Mouse (Mus musculus) embryonic facial prominence, embryonic 13.5 days (tissue): ENCODE measurements around the gene Tnfrsf23. TPM values are rescaled to one million over a fixed set of nuclear protein-coding genes. Genes with fewer than 3 reads are reported as not detected.
"Not testable (repeated sequence)": the region's sequence is repeated elsewhere in the genome, so short reads cannot be mapped to it uniquely, and the experiment has no call there.

Source experiments
- ATAC-seq: fragments of 200-750 bp; cut with Nextera tagmentation; 2 replicates; pipeline ENCODE4 v1.8.0; 2017; ENCODE audit warnings: low read depth; ENCODE audit not compliant: insufficient number of reproducible peaks, insufficient read depth, low FRiP score, low TSS enrichment
- H3K27ac ChIP-seq: fragments of 300-500 bp; sonication (generic); 2 replicates; pipeline ENCODE4 v1.5.1; 2015; ENCODE audit warnings: moderate library complexity, mild to moderate bottlenecking, inconsistent platforms
- H3K27me3 ChIP-seq: fragments of 300-500 bp; sonication (generic); 2 replicates; pipeline ENCODE4 v1.6.1; 2015; ENCODE audit warnings: mild to moderate bottlenecking, inconsistent platforms
- H3K36me3 ChIP-seq: fragments of 300-500 bp; sonication (generic); 2 replicates; pipeline ENCODE4 v1.6.1; 2015; ENCODE audit warnings: mild to moderate bottlenecking, inconsistent platforms
- H3K4me1 ChIP-seq: fragments of 300-500 bp; sonication (generic); 2 replicates; pipeline ENCODE4 v1.6.1; 2015; ENCODE audit warnings: inconsistent platforms
- H3K4me2 ChIP-seq: fragments of 300-500 bp; sonication (generic); 2 replicates; pipeline ENCODE4 v1.6.1; 2015; ENCODE audit warnings: moderate library complexity, mild to moderate bottlenecking, inconsistent platforms
- H3K4me3 ChIP-seq: fragments of 300-500 bp; sonication (generic); 2 replicates; pipeline ENCODE4 v1.5.1; 2015; ENCODE audit warnings: mild to moderate bottlenecking, inconsistent platforms
- H3K9ac ChIP-seq: fragments of 300-500 bp; sonication (generic); 2 replicates; pipeline ENCODE4 v1.6.1; 2015; ENCODE audit warnings: mild to moderate bottlenecking, inconsistent platforms
- H3K9me3 ChIP-seq: fragments of 300-500 bp; sonication (generic); 2 replicates; pipeline ENCODE4 v1.6.1; 2016; ENCODE audit warnings: inconsistent platforms
- WGBS: fragments of 180-500 bp; shearing (Covaris S2); methylation state at CpG from one replicate; pipeline ENCODE4 v1.1.7; 2015; ENCODE audit warnings: mixed read lengths; 5-methylcytosine and 5-hydroxymethylcytosine counted together
- polyA plus RNA-seq: library from polyadenylated mRNA; unstranded; fragments of >200 nt; fragmentation: Nextera tagmentation; extraction: Ambion mirVana; gene quantifications from 2 replicates; pipeline ENCODE4 v1.2.1, GENCODE M21; 2015

The Tnfrsf23 gene
- polyA plus RNA-seq, 1 experiment from 2014 or later, result 1.0 TPM

GRCm38 (mm10) chr7:143706697-143707438 lies 21.2 kb upstream of the Tnfrsf23 start:
- peaks cover 87% of the 10 kb centered on the region for H3K36me3 ChIP-seq
- 31% methylated on average over 7 of the region's 7 CpGs for WGBS
- 0 out of 2 replicates have a peak, but pooled peaks have one; percentile 17 for ATAC-seq

GRCm38 (mm10) chr7:143696140-143696539 lies 10.5 kb upstream of the Tnfrsf23 start:
- WGBS, result 59% methylated on average over 2 of the region's 2 CpGs
- ATAC-seq, result no peak

More at GRCm38 (mm10) chr7:143706697-143707438, 21.2 kb upstream of the Tnfrsf23 start:
- H3K27ac ChIP-seq, result no peak overlapping the region
- no peak overlapping the region for H3K9ac ChIP-seq
- H3K9me3 ChIP-seq, result no peaks in the 10 kb centered on the region
- no peaks in the 10 kb centered on the region for H3K27me3 ChIP-seq
- no peak overlapping the region for H3K4me2 ChIP-seq
- no peak overlapping the region for H3K4me3 ChIP-seq
- peaks cover 6% of the 10 kb centered on the region; the same call in 1 of the 2 replicates for H3K4me1 ChIP-seq

GRCm38 (mm10) chr7:143694550-143694949 lies 8.9 kb upstream of the Tnfrsf23 start:
- Histone ChIP-seq H3K9me3 (no peaks in the 10 kb centered on the region), H3K27ac (no peak overlapping the region), H3K4me1 (no peaks in the 10 kb centered on the region), H3K4me3 (no peak overlapping the region), H3K9ac (no peak overlapping the region), H3K36me3 (peaks cover 96% of the 10 kb centered on the region), H3K27me3 (no peaks in the 10 kb centered on the region), H3K4me2 (no peak overlapping the region)
- 92% methylated on average over 7 of the region's 7 CpGs for WGBS
- no peak for ATAC-seq

More at GRCm38 (mm10) chr7:143696140-143696539, 10.5 kb upstream of the Tnfrsf23 start:
- Histone ChIP-seq H3K36me3 (peaks cover 92% of the 10 kb centered on the region), H3K9me3 (no peaks in the 10 kb centered on the region), H3K4me1 (no peaks in the 10 kb centered on the region), H3K9ac (no peak overlapping the region), H3K27ac (no peak overlapping the region), H3K27me3 (no peaks in the 10 kb centered on the region), H3K4me2 (no peak overlapping the region), H3K4me3 (no peak overlapping the region)

- Histone ChIP-seq H3K4me2 (no peak overlapping the region), H3K4me3 (no peak overlapping the region), H3K4me1 (no peaks in the 10 kb centered on the region), H3K9ac (no peak overlapping the region), H3K27me3 (no peaks in the 10 kb centered on the region), H3K36me3 (peaks cover 98% of the 10 kb centered on the region), H3K27ac (no peak overlapping the region), H3K9me3 (no peaks in the 10 kb centered on the region)
- 86% methylated on average over 12 of the region's 12 CpGs for WGBS
- no peak for ATAC-seq
Observed at GRCm38 (mm10) chr7:143692746-143693510, 7.3 kb upstream of the Tnfrsf23 start.

GRCm38 (mm10) chr7:143691909-143692308 lies 6.2 kb upstream of the Tnfrsf23 start:
- no peak overlapping the region for H3K9ac ChIP-seq
- no peaks in the 10 kb centered on the region for H3K9me3 ChIP-seq
- no peak for ATAC-seq
- H3K27ac ChIP-seq, result no peak overlapping the region
- H3K36me3 ChIP-seq, result peaks cover 93% of the 10 kb centered on the region
- no peaks in the 10 kb centered on the region for H3K27me3 ChIP-seq
- no peaks in the 10 kb centered on the region for H3K4me1 ChIP-seq
- 91% methylated on average over 4 of the region's 4 CpGs for WGBS
- no peak overlapping the region for H3K4me3 ChIP-seq
- H3K4me2 ChIP-seq, result no peak overlapping the region

GRCm38 (mm10) chr7:143691181-143691580 lies 5.5 kb upstream of the Tnfrsf23 start:
- H3K4me1 ChIP-seq, result no peaks in the 10 kb centered on the region
- 88% methylated on average over 5 of the region's 5 CpGs for WGBS
- no peaks in the 10 kb centered on the region for H3K9me3 ChIP-seq
- H3K36me3 ChIP-seq, result peaks cover 85% of the 10 kb centered on the region
- H3K4me3 ChIP-seq, result no peak overlapping the region
- ATAC-seq, result no peak
- H3K27ac ChIP-seq, result no peak overlapping the region
- H3K27me3 ChIP-seq, result no peaks in the 10 kb centered on the region
- no peak overlapping the region for H3K9ac ChIP-seq
- H3K4me2 ChIP-seq, result no peak overlapping the region

GRCm38 (mm10) chr7:143689946-143690345 lies 4.3 kb upstream of the Tnfrsf23 start:
- H3K27ac ChIP-seq, result no peak overlapping the region
- H3K4me2 ChIP-seq, result no peak overlapping the region
- H3K27me3 ChIP-seq, result peaks cover 6% of the 10 kb centered on the region; the same call in 1 of the 2 replicates
- no peak overlapping the region for H3K9ac ChIP-seq
- 73% methylated on average over 4 of the region's 4 CpGs for WGBS
- peaks cover 5% of the 10 kb centered on the region; the same call in 1 of the 2 replicates for H3K4me1 ChIP-seq
- H3K4me3 ChIP-seq, result no peak overlapping the region
- peaks cover 73% of the 10 kb centered on the region for H3K36me3 ChIP-seq
- no peak for ATAC-seq
- no peaks in the 10 kb centered on the region for H3K9me3 ChIP-seq

- Histone ChIP-seq H3K27me3 (peaks cover 6% of the 10 kb centered on the region; the same call in 1 of the 2 replicates), H3K4me1 (peaks cover 5% of the 10 kb centered on the region; the same call in 1 of the 2 replicates), H3K4me3 (no peak overlapping the region), H3K9ac (no peak overlapping the region), H3K27ac (no peak overlapping the region), H3K36me3 (peaks cover 68% of the 10 kb centered on the region), H3K9me3 (no peaks in the 10 kb centered on the region), H3K4me2 (no peak overlapping the region)
- ATAC-seq, result no peak
- WGBS, result 82% methylated on average over 7 of the region's 7 CpGs
Observed at GRCm38 (mm10) chr7:143689481-143689880, 3.8 kb upstream of the Tnfrsf23 start.

- H3K9me3 ChIP-seq, ATAC-seq, H3K9ac ChIP-seq, H3K27me3 ChIP-seq, H3K4me1 ChIP-seq, H3K27ac ChIP-seq, H3K4me2 ChIP-seq, H3K4me3 ChIP-seq: not testable (repeated sequence)
- WGBS, result 89% methylated on average over 3 of the region's 3 CpGs
- peaks cover 40% of the 10 kb centered on the region for H3K36me3 ChIP-seq
Observed at GRCm38 (mm10) chr7:143686676-143687075, 1.0 kb upstream of the Tnfrsf23 start.

- H3K4me2 ChIP-seq, H3K9me3 ChIP-seq, ATAC-seq, H3K4me3 ChIP-seq, H3K4me1 ChIP-seq, H3K27ac ChIP-seq, H3K9ac ChIP-seq, H3K27me3 ChIP-seq: not testable (repeated sequence)
- WGBS, result 68% methylated on average over 4 of the region's 4 CpGs
- peaks cover 36% of the 10 kb centered on the region for H3K36me3 ChIP-seq
Observed at GRCm38 (mm10) chr7:143686191-143686590, 519 bp upstream of the Tnfrsf23 start.

GRCm38 (mm10) chr7:143684569-143684968 lies 1.1 kb downstream of the Tnfrsf23 start:
- H3K36me3 ChIP-seq, result peaks cover 19% of the 10 kb centered on the region
- not testable (repeated sequence) for H3K9ac ChIP-seq, H3K4me2 ChIP-seq, H3K27me3 ChIP-seq, H3K4me1 ChIP-seq, ATAC-seq, H3K4me3 ChIP-seq, H3K9me3 ChIP-seq, H3K27ac ChIP-seq
- WGBS, result 63% methylated on average over 2 of the region's 2 CpGs
